Mouse (Mus musculus) left cerebral cortex, adult 8-10 months (tissue): ENCODE results near the gene Fbxo36. TPM values are rescaled to one million over a fixed set of nuclear protein-coding genes. Genes with fewer than 3 reads are reported as not detected.

Experiments used
- DNase-seq, 2 experiments: peaks; one replicate each; pipeline ENCODE4 v3.0.0; 2022; ENCODE audit warnings: low spot score in 2 of 2
- total RNA-seq, 4 experiments: library from RNA; stranded (reverse); gene quantifications; 2 replicates each; pipeline ENCODE4 v1.2.4; 2022

Fbxo36 gene
- total RNA-seq, 4 experiments from 2014 or later, result 3.0 to 4.6 (median 3.8) TPM

GRCm38 (mm10) chr1:84942666-84943065, 103.0 kb downstream of the Fbxo36 start:
- DNase-seq, result no peak

GRCm38 (mm10) chr1:84943549-84943948, 103.9 kb downstream of the Fbxo36 start:
- DNase-seq, result no peak

DNA sequence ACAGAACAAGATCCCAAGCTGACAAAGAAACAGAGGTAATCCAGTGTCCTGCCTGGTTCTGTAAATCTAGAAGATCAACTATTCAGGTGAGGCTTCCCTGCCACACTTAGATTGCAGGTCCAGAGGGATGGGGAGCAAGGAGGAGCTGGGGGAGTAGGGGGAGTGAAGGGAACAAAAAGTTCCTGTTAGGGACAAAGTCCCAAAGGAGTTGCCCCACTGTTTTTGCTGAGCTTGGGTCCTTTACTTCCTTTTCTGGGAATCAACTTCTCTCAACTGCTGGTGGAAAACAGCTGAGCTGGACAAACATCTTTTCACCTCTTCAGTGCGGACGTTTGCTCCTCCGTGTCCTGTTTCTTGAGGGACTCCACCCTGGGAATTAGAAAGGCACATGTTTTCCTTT, 106.3 kb downstream of the Fbxo36 start:
- DNase-seq, result no peak

DNA sequence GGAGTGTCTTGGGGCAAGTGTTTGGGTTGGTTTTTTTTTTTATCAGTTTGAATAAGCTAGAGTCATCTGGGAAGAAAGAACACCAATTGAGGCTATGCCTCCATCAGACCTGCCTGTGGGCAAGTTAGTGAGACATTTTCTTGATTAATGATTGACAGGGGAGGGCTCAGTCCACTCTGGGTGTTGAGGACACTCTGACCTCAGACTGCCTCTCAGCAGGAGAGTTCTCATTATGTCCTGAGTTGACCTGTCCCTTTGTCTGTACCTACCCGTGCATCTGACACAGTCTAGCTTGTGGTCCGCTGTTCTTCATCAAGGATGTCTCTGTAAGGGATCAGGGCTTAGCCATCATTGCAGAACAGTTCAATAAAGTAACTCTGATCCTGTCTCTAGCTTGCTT, 107.7 kb downstream of the Fbxo36 start:
- no peak for DNase-seq

Other genes starting within 250 kb of the Fbxo36 start
- 100 to 1,000 TPM; 129 to 148 (median 141) TPM for gene Dner, start 143.6 kb upstream of the Fbxo36 start, total RNA-seq
- 100 to 1,000 TPM; 177 to 244 (median 207) TPM for gene Trip12, start 675 bp downstream of the Fbxo36 start, total RNA-seq
- 10 to 100 TPM; 10.3 to 15.1 (median 13.1) TPM for gene Slc16a14, start 95.3 kb downstream of the Fbxo36 start, total RNA-seq